Mouse (Mus musculus): ENCODE measurements around the gene Eif2b1.

Gene Eif2b1

DNA sequence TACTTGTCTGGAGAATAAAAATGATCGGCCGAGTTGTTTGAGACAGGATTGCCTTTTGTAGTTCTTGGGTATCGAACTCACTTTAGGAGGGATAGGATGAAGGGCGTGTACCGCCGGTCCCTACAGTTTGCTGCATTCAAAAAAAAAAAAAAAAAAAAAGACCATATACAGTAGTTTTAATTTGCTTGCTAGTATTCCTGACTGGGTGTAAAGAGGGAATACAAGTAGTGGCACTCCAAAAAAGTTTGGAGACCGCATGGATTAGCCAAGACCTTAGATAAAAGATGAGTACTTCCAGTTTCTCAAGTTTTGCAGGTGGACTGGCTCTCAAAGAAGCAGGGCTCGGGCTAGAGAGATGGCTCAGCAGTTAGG, 37.3 kb downstream of the Eif2b1 start:
- DNase-seq: no peak

- DNase-seq: no peak
Observed at GRCm38 (mm10) chr5:124540905-124541601, 37.9 kb downstream of the Eif2b1 start.

DNA sequence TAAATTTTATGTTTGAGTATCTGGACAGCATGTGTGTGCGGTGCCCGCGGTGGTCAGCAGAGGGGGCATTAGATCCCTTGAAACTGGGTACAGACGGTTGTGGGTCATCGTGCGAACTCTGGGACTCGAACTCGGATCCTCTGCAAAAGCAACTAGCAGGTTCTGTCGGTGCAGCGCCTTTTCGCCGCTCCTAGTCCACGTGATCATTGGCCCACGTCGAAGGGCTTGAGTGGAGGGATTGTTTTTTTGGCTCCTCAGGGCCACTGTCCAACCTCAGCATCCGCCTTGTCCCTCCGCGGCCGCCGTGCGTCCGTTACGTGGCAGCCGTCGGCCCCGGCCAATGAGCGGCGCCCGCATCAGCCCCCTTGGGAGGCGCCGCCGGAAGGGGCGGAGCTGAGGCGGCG, 38.5 kb downstream of the Eif2b1 start, which contains the start of gene Tmed2:
Gene Tmed2 (plus strand): TSS at position 313 of the 404 bp plus-strand sequence.
- DNase-seq: peak; percentile 97

DNA sequence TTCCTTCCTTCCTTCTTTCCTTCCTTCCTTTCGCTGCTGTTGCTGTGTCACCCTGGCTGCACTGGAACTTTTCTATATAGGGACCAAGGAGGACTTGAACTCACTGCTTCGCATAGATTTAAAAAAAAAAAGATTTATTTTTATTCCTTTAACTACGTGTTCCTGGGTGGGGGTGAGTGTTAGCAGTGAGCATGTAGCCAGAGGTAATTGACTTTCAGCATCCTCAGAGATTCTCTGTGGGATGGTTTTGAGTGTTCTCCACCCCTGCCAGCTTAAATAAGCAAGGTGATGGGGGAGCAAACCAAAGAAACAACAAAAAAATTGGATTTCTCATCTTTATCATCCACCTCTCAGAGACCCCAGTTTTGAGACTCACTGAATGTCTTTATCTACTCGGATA, 39.0 kb downstream of the Eif2b1 start:
- peak; percentile 55 for DNase-seq

DNA sequence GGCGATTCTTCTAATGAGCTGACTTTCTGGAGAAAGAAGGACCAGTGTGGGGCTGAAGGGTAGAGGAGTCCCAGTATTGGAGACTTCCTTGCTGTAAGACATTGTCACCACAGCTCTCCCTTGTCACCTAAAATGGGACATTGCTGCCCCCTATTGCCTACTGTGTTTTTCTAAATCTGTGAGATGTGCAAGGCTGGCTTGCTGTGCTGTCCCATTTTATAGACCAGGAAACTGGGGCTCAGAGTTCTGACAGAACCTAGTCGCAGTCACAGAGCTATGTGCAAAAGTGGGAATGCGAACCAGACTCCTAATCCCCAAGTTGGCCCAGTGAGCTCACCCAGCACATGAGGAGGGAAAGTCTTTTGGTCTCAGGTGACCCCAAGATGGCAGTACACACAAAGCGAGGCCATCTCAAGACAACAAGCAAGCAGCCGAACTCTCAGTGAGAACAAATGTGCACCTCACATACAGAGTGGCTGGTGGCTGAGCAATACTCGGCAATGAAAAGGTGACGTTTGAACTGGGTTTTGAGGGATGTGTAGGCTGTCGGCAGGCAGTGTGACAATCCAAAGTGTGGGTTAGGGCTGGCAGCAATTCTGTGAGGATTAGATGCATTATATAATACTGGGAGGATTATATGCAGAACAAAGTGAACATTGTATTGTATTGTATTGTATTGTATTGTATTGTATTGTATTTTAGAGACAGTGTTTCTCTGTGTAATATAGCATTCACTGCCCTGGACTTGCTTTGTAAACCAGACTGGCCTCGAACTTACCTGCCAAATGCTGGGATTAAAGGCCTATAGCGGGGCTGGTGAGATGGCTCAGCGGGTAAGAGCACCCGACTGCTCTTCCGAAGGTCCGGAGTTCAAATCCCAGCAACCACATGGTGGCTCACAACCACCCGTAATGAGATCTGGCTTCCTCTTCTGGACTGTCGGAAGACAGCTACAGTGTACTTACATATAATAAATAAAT, 39.8 kb downstream of the Eif2b1 start:
- peak; percentile 74 for DNase-seq

GRCm38 (mm10) chr5:124536776-124537175, 42.2 kb downstream of the Eif2b1 start:
- DNase-seq: no peak

- DNase-seq: no peak
Observed at GRCm38 (mm10) chr5:124535016-124535415, 43.9 kb downstream of the Eif2b1 start.

- DNase-seq: no peak
Observed at GRCm38 (mm10) chr5:124532451-124532850, 46.5 kb downstream of the Eif2b1 start.

GRCm38 (mm10) chr5:124531583-124531930, 47.4 kb downstream of the Eif2b1 start:
- DNase-seq: no peak

- peak; percentile 60 for DNase-seq
Observed at GRCm38 (mm10) chr5:124530655-124531582, 48.0 kb downstream of the Eif2b1 start, which contains the start of gene Rilpl1. Rilpl1 (minus strand) TSS chr5:124531391.

GRCm38 (mm10) chr5:124529697-124530096, 49.2 kb downstream of the Eif2b1 start:
- no peak for DNase-seq

DNA sequence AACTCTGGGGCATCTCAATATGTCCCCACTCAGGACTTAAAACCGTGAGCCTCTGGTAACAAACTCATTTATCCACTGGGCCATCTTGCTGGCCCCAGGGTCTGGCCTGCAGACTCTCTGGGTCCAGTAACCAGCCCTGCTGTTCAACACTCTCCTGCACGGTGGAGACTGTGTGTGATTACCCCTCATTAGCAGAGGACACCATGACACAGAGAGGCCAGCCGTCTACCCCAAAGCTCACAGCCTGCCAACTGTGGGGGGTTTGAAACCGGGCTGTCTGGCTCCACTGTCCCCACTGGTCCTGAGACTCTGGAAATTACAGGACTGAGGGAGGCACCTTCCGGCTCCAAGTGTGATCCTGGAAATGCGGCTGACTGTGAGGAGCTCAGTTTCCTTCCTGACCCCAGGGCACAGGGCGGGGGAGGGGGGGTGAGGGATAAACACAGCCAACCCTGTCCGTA, 49.7 kb downstream of the Eif2b1 start:
- no peak for DNase-seq

GRCm38 (mm10) chr5:124528791-124529190, 50.1 kb downstream of the Eif2b1 start:
- no peak for DNase-seq

DNA sequence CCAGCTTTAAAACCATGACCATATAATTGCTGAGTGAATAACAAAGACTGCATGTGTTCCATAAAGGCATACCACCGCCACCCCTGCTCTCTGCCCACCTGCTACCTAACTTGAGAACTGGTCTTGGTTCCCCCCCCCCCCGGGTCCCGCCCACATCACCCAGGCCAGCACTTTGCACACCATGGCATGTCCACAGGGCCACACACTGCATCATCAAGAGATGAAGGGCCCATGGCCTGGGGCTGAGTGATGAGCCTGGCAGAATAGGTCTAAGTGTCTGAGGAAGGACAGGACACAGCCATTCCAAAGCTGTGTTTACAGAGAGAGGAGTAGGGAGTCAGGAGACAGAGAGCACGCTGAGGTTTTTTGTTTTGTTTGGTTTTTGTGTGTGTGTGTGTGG, 50.6 kb downstream of the Eif2b1 start:
- DNase-seq: no peak

DNA sequence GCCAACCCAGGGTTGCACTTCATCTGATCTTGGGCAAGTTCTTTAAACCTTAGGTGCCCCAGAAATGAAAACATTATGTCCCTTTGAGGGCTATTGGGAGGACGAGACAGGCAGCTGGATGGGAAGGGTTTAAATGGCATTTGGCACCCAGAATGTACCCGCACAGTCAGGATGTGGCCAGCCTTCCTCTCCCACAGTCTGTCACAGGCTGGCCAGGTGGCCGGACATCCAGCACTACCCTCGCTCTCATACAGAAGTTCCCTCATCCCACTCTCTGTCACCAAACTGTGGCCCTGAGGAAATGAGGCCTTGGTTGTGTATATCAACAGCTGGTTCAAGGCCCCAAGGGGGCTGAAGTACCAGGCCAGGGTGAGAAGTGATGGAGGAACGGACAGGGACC, 54.0 kb downstream of the Eif2b1 start:
- no peak for DNase-seq

DNA sequence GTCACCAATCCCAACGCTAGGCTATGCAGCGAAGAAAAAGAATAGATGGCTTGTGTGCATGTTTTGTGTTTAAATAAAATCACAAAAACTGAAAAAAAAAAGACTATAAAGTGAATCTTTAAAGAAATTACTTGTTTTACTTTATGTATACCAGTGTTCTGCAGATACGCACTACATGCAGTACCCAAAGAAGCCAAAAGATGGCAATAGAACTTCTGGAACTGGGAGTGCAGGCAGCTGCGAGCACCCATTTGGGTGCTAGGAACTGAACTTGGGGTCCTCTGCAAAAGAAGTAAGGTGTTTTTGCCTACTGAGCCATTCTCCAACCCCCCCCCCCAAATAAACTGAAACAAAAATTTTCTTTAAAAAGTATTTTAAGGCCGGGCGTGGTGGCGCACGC, 55.9 kb downstream of the Eif2b1 start:
- DNase-seq: no peak

- no peak for DNase-seq
Observed at GRCm38 (mm10) chr5:124521588-124521987, 57.3 kb downstream of the Eif2b1 start.

Data from cerebellum, adult 9-10 months (tissue).